Mouse (Mus musculus) testis, adult 2 months (tissue): ENCODE measurements around the gene Upk3bl.

ENCODE experiments used
- CTCF ChIP-seq: fragments of 200-500 bp; IDR thresholded peaks from 2 replicates; pipeline ENCODE4 v1.5.1; 2012; ENCODE audit warnings: low read depth, mild to moderate bottlenecking, inconsistent platforms, low read length, moderate library complexity; ENCODE audit not compliant: control insufficient read depth, insufficient read depth, insufficient replicate concordance
- POLR2A ChIP-seq: fragments of 200-500 bp; IDR thresholded peaks from 2 replicates; pipeline ENCODE4 v1.6.1; 2012; ENCODE audit warnings: low read depth, mild to moderate bottlenecking, inconsistent platforms, low read length, moderate library complexity; ENCODE audit not compliant: control insufficient read depth

DNA sequence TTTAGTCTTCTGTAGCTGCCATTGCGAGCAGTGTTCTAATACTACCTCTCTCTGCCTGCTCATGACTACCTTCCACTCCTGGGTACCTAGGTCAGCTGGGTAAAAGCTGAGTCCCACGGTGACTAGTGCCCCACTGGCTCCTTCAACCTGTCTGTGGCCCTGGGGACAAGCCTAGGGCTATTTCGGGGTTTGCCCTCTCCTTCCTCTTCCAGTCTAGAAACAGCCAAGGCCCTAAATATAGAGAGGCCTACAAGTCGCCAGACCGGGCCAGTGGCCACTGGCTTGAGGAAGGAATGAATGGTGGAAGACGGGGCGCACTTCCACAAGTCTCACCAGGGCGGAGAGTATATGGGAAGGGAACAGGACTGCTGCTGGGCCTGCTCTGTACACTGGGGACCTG, 32.0 kb downstream of the Upk3bl start:
- TF ChIP-seq POLR2A (no peak), CTCF (no peak)
